Mouse (Mus musculus): ENCODE data around the gene Galnt3. TPM values are rescaled to one million over a fixed set of nuclear protein-coding genes. Genes with fewer than 3 reads are reported as not detected.

Gene Galnt3
- polyA plus RNA-seq, 2 experiments = 4.1 to 5.6 TPM

- no peak for TF ChIP-seq POLR2A (IDR thresholded peaks at IDR 0.05; ENCODE audit: borderline replicate concordance, extremely low read depth, insufficient read depth, insufficient read length)
- Histone ChIP-seq H3K9ac (ENCODE audit: low read depth, low read length, severe bottlenecking) (no peak overlapping the region), H3K27ac (replicated peaks; ENCODE audit: low read depth, low read length) (0 out of 2 replicates have a peak overlapping the region, but pooled peaks have one; percentile 20), H3K4me1 (ENCODE audit: control insufficient read depth, insufficient read depth, low read length) (0 out of 2 replicates have a peak, but pooled peaks cover 2% of the 10 kb centered on the region), H3K4me3 (replicated peaks; ENCODE audit: low read length) (no peak overlapping the region), H3K9me3 (ENCODE audit: control insufficient read depth, low read length) (no peaks in the 10 kb centered on the region), H3K4me2 (replicated peaks; ENCODE audit: low read depth, low read length, severe bottlenecking) (no peak overlapping the region), H3K36me3 (ENCODE audit: control insufficient read depth, insufficient read depth, low read length) (no peaks in the 10 kb centered on the region), H3K27me3 (ENCODE audit: control insufficient read depth, insufficient read depth, low read length) (no peaks in the 10 kb centered on the region)
- ATAC-seq (ENCODE audit: low FRiP score, low read depth) = no peak; the same call in 1 of the 2 replicates
- no peak for DNase-seq (ENCODE audit: low spot score)
- WGBS = 85% methylated on average over 21 of the region's 21 CpGs
Measured at GRCm38 (mm10) chr2:66041203-66041916, 83.4 kb downstream of the Galnt3 start.

GRCm38 (mm10) chr2:66040611-66041010 is 84.2 kb downstream of the Galnt3 start:
- Histone ChIP-seq H3K4me3 (replicated peaks; ENCODE audit: low read length) (no peak overlapping the region), H3K4me1 (ENCODE audit: control insufficient read depth, insufficient read depth, low read length) (0 out of 2 replicates have a peak, but pooled peaks cover 2% of the 10 kb centered on the region), H3K9ac (ENCODE audit: low read depth, low read length, severe bottlenecking) (no peak overlapping the region), H3K9me3 (ENCODE audit: control insufficient read depth, low read length) (no peaks in the 10 kb centered on the region), H3K27ac (replicated peaks; ENCODE audit: low read depth, low read length) (no peak overlapping the region), H3K27me3 (ENCODE audit: control insufficient read depth, insufficient read depth, low read length) (no peaks in the 10 kb centered on the region), H3K36me3 (ENCODE audit: control insufficient read depth, insufficient read depth, low read length) (no peaks in the 10 kb centered on the region), H3K4me2 (replicated peaks; ENCODE audit: low read depth, low read length, severe bottlenecking) (no peak overlapping the region)
- DNase-seq (ENCODE audit: low spot score) (no peak), ATAC-seq (ENCODE audit: low FRiP score, low read depth) (no peak)
- TF ChIP-seq POLR2A (IDR thresholded peaks at IDR 0.05; ENCODE audit: borderline replicate concordance, extremely low read depth, insufficient read depth, insufficient read length) = no peak

GRCm38 (mm10) chr2:66034907-66035679 is 89.7 kb downstream of the Galnt3 start:
- H3K27ac ChIP-seq (replicated peaks; ENCODE audit: low read depth, low read length) = no peak overlapping the region
- WGBS = 75% methylated on average over 9 of the region's 9 CpGs
- ATAC-seq (ENCODE audit: low FRiP score, low read depth) = peak; percentile 63; the same call in 1 of the 2 replicates
- no peak overlapping the region for H3K9ac ChIP-seq (ENCODE audit: low read depth, low read length, severe bottlenecking)
- H3K4me2 ChIP-seq (replicated peaks; ENCODE audit: low read depth, low read length, severe bottlenecking) = no peak overlapping the region
- DNase-seq (ENCODE audit: low spot score) = peak; percentile 10
- no peaks in the 10 kb centered on the region for H3K27me3 ChIP-seq (ENCODE audit: control insufficient read depth, insufficient read depth, low read length)
- no peaks in the 10 kb centered on the region for H3K4me1 ChIP-seq (ENCODE audit: control insufficient read depth, insufficient read depth, low read length)
- H3K4me3 ChIP-seq (replicated peaks; ENCODE audit: low read length) = no peak overlapping the region
- no peak for TF ChIP-seq POLR2A (IDR thresholded peaks at IDR 0.05; ENCODE audit: borderline replicate concordance, extremely low read depth, insufficient read depth, insufficient read length)
- no peaks in the 10 kb centered on the region for H3K9me3 ChIP-seq (ENCODE audit: control insufficient read depth, low read length)
- H3K36me3 ChIP-seq (ENCODE audit: control insufficient read depth, insufficient read depth, low read length) = no peaks in the 10 kb centered on the region

Other genes with a start within 250 kb of the Galnt3 start
- gene Ttc21b, start 131.6 kb upstream of the Galnt3 start, polyA plus RNA-seq (2012; rRNA removed) = 12.6 and 14.7 TPM in 2 replicates
- 12.0 and 14.1 TPM in 2 replicates for gene Ttc21b, start 131.6 kb upstream of the Galnt3 start, polyA plus RNA-seq (2014; fragmentation: Nextera tagmentation; extraction: Ambion mirVana)